Mouse (Mus musculus): ENCODE results near the gene Shd. TPM values are rescaled to one million over a fixed set of nuclear protein-coding genes. Genes with fewer than 3 reads are reported as not detected.

Shd gene
- total RNA-seq, 2 experiments from 2014 or later: 0.88 TPM; not detected in 1

- ATAC-seq (ENCODE audit: poor library complexity, severe bottlenecking): peak; percentile 87
Observed at GRCm38 (mm10) chr17:56023386-56023785, 53.1 kb downstream of the Shd start.

GRCm38 (mm10) chr17:56024476-56024875 lies 54.2 kb downstream of the Shd start:
- no peak for ATAC-seq (ENCODE audit: poor library complexity, severe bottlenecking)

GRCm38 (mm10) chr17:56024931-56025330 lies 54.7 kb downstream of the Shd start:
- no peak for ATAC-seq (ENCODE audit: poor library complexity, severe bottlenecking)

Other genes starting within 250 kb of the Shd start
- gene Adgre4, start 220.5 kb upstream of the Shd start, total RNA-seq (2015): 31.8 and 37.3 TPM in 2 replicates
- 18.7 and 20.1 TPM in 2 replicates for gene Adgre4, start 220.5 kb upstream of the Shd start, total RNA-seq (2017)
- gene Zfp119a, start 91.5 kb upstream of the Shd start, total RNA-seq (2015): 8.7 and 9.9 TPM in 2 replicates
- gene Zfp119a, start 91.5 kb upstream of the Shd start, total RNA-seq (2017): 7.4 and 8.1 TPM in 2 replicates
- 20.7 and 21.0 TPM in 2 replicates for gene Zfp959, start 78.4 kb upstream of the Shd start, total RNA-seq (2015)
- gene Zfp959, start 78.4 kb upstream of the Shd start, total RNA-seq (2017): 8.9 and 10.6 TPM in 2 replicates
- gene Zfp119b, start 21.0 kb upstream of the Shd start, total RNA-seq (2015): 9.1 and 12.0 TPM in 2 replicates
- 4.6 and 7.0 TPM in 2 replicates for gene Zfp119b, start 21.0 kb upstream of the Shd start, total RNA-seq (2017)
- gene Ebi3, start 17.8 kb upstream of the Shd start, total RNA-seq (2015): 31.8 and 36.1 TPM in 2 replicates
- gene Ebi3, start 17.8 kb upstream of the Shd start, total RNA-seq (2017): 16.6 and 34.0 TPM in 2 replicates
- gene Yju2, start 11.4 kb upstream of the Shd start, total RNA-seq (2015): 6.3 and 10.9 TPM in 2 replicates
- 14.7 and 17.1 TPM in 2 replicates for gene Yju2, start 11.4 kb upstream of the Shd start, total RNA-seq (2017)
- not detected in 2 replicates for gene Fsd1, start 16.0 kb downstream of the Shd start, total RNA-seq (2015)
- gene Fsd1, start 16.0 kb downstream of the Shd start, total RNA-seq (2017): not detected in 2 replicates
- 0.25 and 0.62 TPM in 2 replicates for gene Stap2, start 35.1 kb downstream of the Shd start, total RNA-seq (2015)
- gene Stap2, start 35.1 kb downstream of the Shd start, total RNA-seq (2017): 0.22 and 0.24 TPM in 2 replicates
- gene Mpnd, start 35.2 kb downstream of the Shd start, total RNA-seq (2015): 23.2 and 28.6 TPM in 2 replicates
- gene Mpnd, start 35.2 kb downstream of the Shd start, total RNA-seq (2017): 95.5 and 112 TPM in 2 replicates
- gene Sh3gl1, start 66.2 kb downstream of the Shd start, total RNA-seq (2015): 21.7 and 22.3 TPM in 2 replicates
- gene Sh3gl1, start 66.2 kb downstream of the Shd start, total RNA-seq (2017): 28.4 and 35.0 TPM in 2 replicates
- 8.1 and 9.6 TPM in 2 replicates for gene Chaf1a, start 70.0 kb downstream of the Shd start, total RNA-seq (2015)
- gene Chaf1a, start 70.0 kb downstream of the Shd start, total RNA-seq (2017): 18.3 and 22.2 TPM in 2 replicates
- 12.9 and 13.2 TPM in 2 replicates for gene Ubxn6, start 104.6 kb downstream of the Shd start, total RNA-seq (2015)
- 17.0 and 30.7 TPM in 2 replicates for gene Ubxn6, start 104.6 kb downstream of the Shd start, total RNA-seq (2017)
- 14.9 and 17.9 TPM in 2 replicates for gene Hdgfl2, start 109.2 kb downstream of the Shd start, total RNA-seq (2015)
- gene Hdgfl2, start 109.2 kb downstream of the Shd start, total RNA-seq (2017): 43.4 and 52.8 TPM in 2 replicates
- gene Plin4, start 139.3 kb downstream of the Shd start, total RNA-seq (2015): 0.09 TPM in 2 replicates
- gene Plin4, start 139.3 kb downstream of the Shd start, total RNA-seq (2017): 0.18 TPM in 1 of 2 replicates, not detected in the other
- gene Plin5, start 147.1 kb downstream of the Shd start, total RNA-seq (2015): 0.18 TPM in 1 of 2 replicates, not detected in the other
- 0.45 TPM in 1 of 2 replicates, not detected in the other for gene Plin5, start 147.1 kb downstream of the Shd start, total RNA-seq (2017)
- gene Lrg1, start 151.5 kb downstream of the Shd start, total RNA-seq (2015): 17.6 and 20.1 TPM in 2 replicates
- 23.9 and 33.9 TPM in 2 replicates for gene Lrg1, start 151.5 kb downstream of the Shd start, total RNA-seq (2017)
- gene Sema6b, start 169.9 kb downstream of the Shd start, total RNA-seq (2015): 1.5 TPM in 2 replicates
- gene Sema6b, start 169.9 kb downstream of the Shd start, total RNA-seq (2017): 2.0 and 2.7 TPM in 2 replicates
- 4.3 and 4.4 TPM in 2 replicates for gene Tnfaip8l1, start 192.0 kb downstream of the Shd start, total RNA-seq (2015)
- gene Tnfaip8l1, start 192.0 kb downstream of the Shd start, total RNA-seq (2017): 3.2 and 4.8 TPM in 2 replicates
- gene Mydgf, start 213.5 kb downstream of the Shd start, total RNA-seq (2015): 27.0 and 32.5 TPM in 2 replicates
- 25.7 and 29.1 TPM in 2 replicates for gene Mydgf, start 213.5 kb downstream of the Shd start, total RNA-seq (2017)
- gene Dpp9, start 248.4 kb downstream of the Shd start, total RNA-seq (2015): 25.4 and 26.2 TPM in 2 replicates
- gene Dpp9, start 248.4 kb downstream of the Shd start, total RNA-seq (2017): 17.3 and 18.1 TPM in 2 replicates